Mouse (Mus musculus): ENCODE measurements around the gene Fam98c. TPM values are rescaled to one million over a fixed set of nuclear protein-coding genes. Genes with fewer than 3 reads are reported as not detected.
"Not testable (repeated sequence)": the region's sequence is repeated elsewhere in the genome, so short reads cannot be mapped to it uniquely, and the experiment has no call there.

Gene Fam98c
- polyA plus RNA-seq, 1 experiment from 2014 or later = 20.4 TPM

DNA sequence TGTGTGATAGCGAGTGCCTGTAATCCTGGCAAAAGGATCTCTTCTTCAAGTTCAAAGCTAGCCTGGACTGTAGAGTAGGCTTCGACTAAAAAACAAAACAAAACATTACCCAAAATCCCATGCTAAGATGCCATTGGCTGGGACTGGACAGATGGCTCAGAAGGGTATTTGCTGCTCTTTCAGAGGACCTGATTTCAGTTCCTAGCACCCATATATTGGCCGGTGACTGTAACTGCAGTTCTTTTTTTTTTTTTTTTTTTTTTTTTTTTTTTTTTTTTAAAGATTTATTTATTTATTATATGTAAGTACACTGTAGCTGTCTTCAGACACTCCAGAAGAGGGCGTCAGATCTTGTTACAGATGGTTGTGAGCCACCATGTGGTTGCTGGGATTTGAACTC, 16.8 kb downstream of the Fam98c start:
- not testable (repeated sequence) for H3K27me3 ChIP-seq (ENCODE audit: insufficient read depth, low read length); H3K4me2 ChIP-seq (replicated peaks; ENCODE audit: low read depth, low read length); H3K27ac ChIP-seq (ENCODE audit: low read length); H3K36me3 ChIP-seq (ENCODE audit: insufficient read depth, low read length); H3K4me3 ChIP-seq (ENCODE audit: low read length); H3K9me3 ChIP-seq (ENCODE audit: low read length); ATAC-seq (ENCODE audit: low FRiP score, low TSS enrichment); H3K9ac ChIP-seq (replicated peaks; ENCODE audit: low read length)
- peaks cover 10% of the 10 kb centered on the region; the same call in 1 of the 2 replicates for H3K4me1 ChIP-seq (ENCODE audit: insufficient read depth, low read length)
- WGBS = 94% methylated on average over 3 of the region's 4 CpGs

DNA sequence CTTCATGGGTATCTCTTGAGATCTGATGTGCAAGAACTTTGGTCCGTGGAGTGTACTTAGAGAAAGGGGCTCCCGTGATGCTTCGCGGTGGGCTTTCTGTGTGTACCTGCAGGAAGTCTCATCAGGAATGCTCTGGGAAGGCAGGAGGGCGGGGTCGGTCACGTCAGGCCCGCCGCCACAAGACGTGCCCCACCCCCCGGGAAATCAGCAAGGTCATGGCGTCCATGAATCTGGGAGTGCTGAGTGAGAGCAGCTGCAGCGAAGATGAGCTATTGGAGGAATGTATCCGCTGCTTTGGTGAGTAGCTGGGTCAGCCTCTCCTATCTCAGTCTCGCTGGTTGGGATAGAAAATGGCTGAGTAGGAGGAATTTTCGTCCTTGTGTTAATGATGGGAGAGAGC, 18.6 kb downstream of the Fam98c start:
- WGBS = 46% methylated on average over 16 of the region's 16 CpGs
- Histone ChIP-seq H3K4me3 (ENCODE audit: low read length) (no peak overlapping the region), H3K9ac (replicated peaks; ENCODE audit: low read length) (no peak overlapping the region), H3K27me3 (ENCODE audit: insufficient read depth, low read length) (no peaks in the 10 kb centered on the region; the same call in 1 of the 2 replicates), H3K9me3 (ENCODE audit: low read length) (no peaks in the 10 kb centered on the region), H3K4me1 (ENCODE audit: insufficient read depth, low read length) (peaks cover 11% of the 10 kb centered on the region; the same call in 1 of the 2 replicates), H3K27ac (ENCODE audit: low read length) (no peak overlapping the region), H3K36me3 (ENCODE audit: insufficient read depth, low read length) (no peaks in the 10 kb centered on the region), H3K4me2 (replicated peaks; ENCODE audit: low read depth, low read length) (no peak overlapping the region)
- ATAC-seq (ENCODE audit: low FRiP score, low TSS enrichment) = no peak

DNA sequence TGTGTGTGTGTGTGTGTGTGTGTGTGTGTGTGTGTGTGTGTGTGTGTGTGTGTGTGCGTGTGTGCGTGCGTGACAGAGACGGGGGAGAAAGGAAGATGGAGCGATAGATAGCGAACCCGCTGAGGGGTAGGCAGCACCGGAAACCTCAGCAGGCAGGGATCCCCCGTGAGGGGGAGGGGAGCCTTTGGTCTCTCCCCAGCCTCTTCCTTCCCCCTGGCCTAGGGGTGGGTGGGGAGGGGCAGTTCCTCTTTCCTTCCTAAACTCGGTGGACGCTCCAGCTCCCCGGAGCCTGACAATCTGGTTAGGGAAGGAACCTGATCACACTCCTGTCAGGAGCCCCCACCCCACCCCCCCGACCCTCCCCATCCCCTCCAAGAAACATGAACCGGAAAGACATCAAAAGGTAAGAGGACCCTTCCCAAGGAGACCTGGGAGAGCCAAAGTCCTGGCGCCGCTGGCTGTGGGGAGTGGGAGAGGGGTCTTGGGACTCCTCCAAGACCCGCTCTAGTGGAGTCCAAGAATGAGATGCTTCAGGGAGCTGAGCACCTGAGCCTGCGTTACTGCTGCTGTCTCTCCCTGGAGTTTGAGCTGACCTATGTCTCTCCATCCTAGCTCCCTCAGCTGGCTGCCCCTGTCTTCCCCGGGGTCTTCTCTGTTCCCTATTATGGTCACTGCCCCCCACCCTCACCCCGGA, 21.2 kb downstream of the Fam98c start, which contains the start of gene Rasgrp4:
Gene Rasgrp4 (plus strand): TSS at position 159 of the 694 bp plus-strand sequence.
- WGBS = under 1% methylated on average over 14 of the region's 20 CpGs
- H3K27ac ChIP-seq (ENCODE audit: low read length) = no peak within 1 kb of the TSS
- peak within 1 kb of the TSS; percentile 30 for H3K4me3 ChIP-seq (ENCODE audit: low read length)
- H3K9me3 ChIP-seq (ENCODE audit: low read length) = no peaks in the 10 kb centered on the region
- no peaks in the 10 kb centered on the region; the same call in 1 of the 2 replicates for H3K27me3 ChIP-seq (ENCODE audit: insufficient read depth, low read length)
- peak; percentile 69 for ATAC-seq (ENCODE audit: low FRiP score, low TSS enrichment)
- no peaks in the 10 kb centered on the region for H3K36me3 ChIP-seq (ENCODE audit: insufficient read depth, low read length)
- peak within 1 kb of the TSS; percentile 59 for H3K4me2 ChIP-seq (replicated peaks; ENCODE audit: low read depth, low read length)
- H3K9ac ChIP-seq (replicated peaks; ENCODE audit: low read length) = peak within 1 kb of the TSS; percentile 51; the same call in 1 of the 2 replicates
- H3K4me1 ChIP-seq (ENCODE audit: insufficient read depth, low read length) = peaks cover 11% of the 10 kb centered on the region; the same call in 1 of the 2 replicates

DNA sequence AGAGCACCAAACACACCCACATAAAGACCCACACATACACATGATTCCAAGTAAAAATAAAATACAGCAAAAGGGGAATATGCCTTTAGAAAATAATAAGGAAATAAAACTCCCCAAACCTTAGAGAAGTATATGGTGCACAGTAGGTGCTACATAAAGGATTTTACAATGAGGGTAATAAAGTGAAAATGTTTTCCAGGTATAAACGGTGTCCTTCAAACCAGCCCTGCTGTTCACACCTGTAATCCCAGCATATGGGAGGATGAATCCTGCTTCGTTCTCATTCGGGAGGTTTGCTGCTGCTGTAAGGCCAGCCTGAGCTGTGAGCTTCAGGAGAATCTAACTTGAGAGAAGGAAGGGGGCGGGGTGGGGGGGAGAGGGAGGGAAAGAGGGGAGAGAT, 21.8 kb downstream of the Fam98c start:
- Histone ChIP-seq H3K27me3 (ENCODE audit: insufficient read depth, low read length) (no peaks in the 10 kb centered on the region; the same call in 1 of the 2 replicates), H3K4me2 (replicated peaks; ENCODE audit: low read depth, low read length) (peak overlapping the region; percentile 59), H3K9me3 (ENCODE audit: low read length) (no peaks in the 10 kb centered on the region), H3K4me3 (ENCODE audit: low read length) (peak overlapping the region; percentile 30), H3K9ac (replicated peaks; ENCODE audit: low read length) (0 out of 2 replicates have a peak overlapping the region, but pooled peaks have one; percentile 22), H3K4me1 (ENCODE audit: insufficient read depth, low read length) (peaks cover 11% of the 10 kb centered on the region; the same call in 1 of the 2 replicates), H3K36me3 (ENCODE audit: insufficient read depth, low read length) (no peaks in the 10 kb centered on the region), H3K27ac (ENCODE audit: low read length) (no peak overlapping the region)
- WGBS = 0% methylated on average over 3 of the region's 4 CpGs
- ATAC-seq (ENCODE audit: low FRiP score, low TSS enrichment) = no peak

DNA sequence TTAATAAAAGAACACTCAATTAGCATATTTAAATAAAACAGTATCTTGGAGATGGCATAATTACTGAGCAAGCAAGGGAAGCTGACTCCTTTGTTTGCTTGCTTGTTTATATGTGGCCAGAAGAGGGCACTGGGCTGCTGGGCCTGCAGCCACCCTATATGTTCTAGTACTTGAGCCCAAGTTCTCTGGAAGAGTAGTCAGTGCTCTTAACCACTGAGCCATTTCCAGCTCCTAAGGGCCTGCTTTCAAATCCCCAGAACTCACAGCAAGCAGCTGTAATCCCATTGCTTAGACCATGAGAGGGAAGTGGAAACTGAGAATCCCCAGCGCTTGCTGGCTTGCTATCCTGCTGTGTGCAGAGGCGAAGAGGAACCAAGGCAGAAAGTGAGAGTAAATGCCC, 27.3 kb downstream of the Fam98c start:
- Histone ChIP-seq H3K9me3 (ENCODE audit: low read length) (no peaks in the 10 kb centered on the region), H3K4me1 (ENCODE audit: insufficient read depth, low read length) (peaks cover 10% of the 10 kb centered on the region), H3K4me3 (ENCODE audit: low read length) (no peak overlapping the region), H3K4me2 (replicated peaks; ENCODE audit: low read depth, low read length) (no peak overlapping the region), H3K36me3 (ENCODE audit: insufficient read depth, low read length) (no peaks in the 10 kb centered on the region), H3K9ac (replicated peaks; ENCODE audit: low read length) (no peak overlapping the region), H3K27ac (ENCODE audit: low read length) (no peak overlapping the region), H3K27me3 (ENCODE audit: insufficient read depth, low read length) (no peaks in the 10 kb centered on the region)
- no peak for ATAC-seq (ENCODE audit: low FRiP score, low TSS enrichment)
- 81% methylated on average over 2 of the region's 2 CpGs for WGBS

DNA sequence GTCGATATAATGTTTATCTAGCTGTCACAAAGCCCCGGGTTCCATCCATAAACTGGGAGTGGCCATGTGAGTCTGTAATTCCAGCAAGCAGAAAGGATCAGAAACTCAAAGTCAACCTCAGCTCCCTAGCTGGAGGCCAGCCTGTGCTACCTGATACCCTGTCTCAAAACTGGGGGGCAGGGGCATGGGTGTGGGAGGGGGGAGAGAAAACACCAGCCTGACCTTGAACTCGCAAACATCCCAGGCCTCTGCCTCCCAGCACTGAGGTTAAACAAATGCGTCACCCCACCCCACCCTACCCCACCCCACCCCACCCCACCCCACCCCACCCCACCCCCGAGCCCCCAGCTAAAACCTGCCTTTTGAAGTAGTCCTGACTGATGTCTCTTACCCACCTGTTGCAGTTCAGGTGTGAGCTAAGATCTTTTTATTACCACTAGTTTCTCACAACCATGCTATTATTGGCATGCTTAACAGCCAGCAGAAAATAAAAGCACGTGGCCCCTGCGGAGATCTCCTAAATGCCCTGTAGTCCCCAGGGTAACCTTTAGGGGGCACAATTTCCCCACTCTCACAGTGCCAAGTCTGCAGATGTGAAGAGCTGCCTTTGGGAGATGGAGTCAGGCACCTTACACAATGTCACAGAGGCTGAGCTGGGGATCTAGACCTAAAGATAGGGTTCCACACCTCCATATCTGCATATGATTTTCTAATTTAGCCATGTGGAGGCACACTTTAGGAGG, 29.7 kb downstream of the Fam98c start:
- no peaks in the 10 kb centered on the region for H3K9me3 ChIP-seq (ENCODE audit: low read length)
- ATAC-seq (ENCODE audit: low FRiP score, low TSS enrichment) = no peak
- no peaks in the 10 kb centered on the region for H3K36me3 ChIP-seq (ENCODE audit: insufficient read depth, low read length)
- H3K27me3 ChIP-seq (ENCODE audit: insufficient read depth, low read length) = no peaks in the 10 kb centered on the region
- WGBS = 13% methylated on average over 7 of the region's 7 CpGs
- H3K4me3 ChIP-seq (ENCODE audit: low read length) = no peak overlapping the region
- H3K4me2 ChIP-seq (replicated peaks; ENCODE audit: low read depth, low read length) = no peak overlapping the region
- peaks cover 10% of the 10 kb centered on the region for H3K4me1 ChIP-seq (ENCODE audit: insufficient read depth, low read length)
- no peak overlapping the region for H3K9ac ChIP-seq (replicated peaks; ENCODE audit: low read length)
- no peak overlapping the region for H3K27ac ChIP-seq (ENCODE audit: low read length)

DNA sequence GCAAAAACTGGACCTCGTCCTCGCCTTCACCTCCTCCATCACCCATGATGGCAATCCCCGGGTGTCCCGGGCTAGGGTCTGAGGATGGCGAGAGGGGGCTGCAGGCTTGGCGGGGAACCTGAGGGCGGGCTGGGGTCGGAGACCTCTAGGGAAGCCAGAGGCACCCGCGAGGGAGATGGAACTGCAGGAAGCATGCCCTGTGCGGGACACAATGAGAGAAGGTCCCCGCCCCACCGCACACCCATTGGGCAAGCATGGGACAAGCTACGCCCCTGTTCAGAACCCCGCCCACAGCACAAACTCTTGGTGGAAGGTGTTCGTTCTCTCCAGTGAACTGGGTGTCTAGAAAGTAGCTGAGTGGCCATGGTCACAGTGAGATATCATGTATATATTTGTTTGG, 31.1 kb downstream of the Fam98c start, which contains the start of gene Ryr1:
Gene Ryr1 (minus strand): TSS at position 210 of the 400 bp plus-strand sequence.
- peak within 1 kb of the TSS; percentile 61 for H3K9ac ChIP-seq (replicated peaks; ENCODE audit: low read length)
- peaks cover 10% of the 10 kb centered on the region for H3K4me1 ChIP-seq (ENCODE audit: insufficient read depth, low read length)
- peak; percentile 92 for ATAC-seq (ENCODE audit: low FRiP score, low TSS enrichment)
- under 1% methylated on average over 16 of the region's 16 CpGs for WGBS
- peak within 1 kb of the TSS; percentile 51 for H3K4me3 ChIP-seq (ENCODE audit: low read length)
- H3K4me2 ChIP-seq (replicated peaks; ENCODE audit: low read depth, low read length) = peak within 1 kb of the TSS; percentile 88
- no peaks in the 10 kb centered on the region for H3K36me3 ChIP-seq (ENCODE audit: insufficient read depth, low read length)
- H3K27ac ChIP-seq (ENCODE audit: low read length) = no peak within 1 kb of the TSS
- H3K27me3 ChIP-seq (ENCODE audit: insufficient read depth, low read length) = no peaks in the 10 kb centered on the region
- no peaks in the 10 kb centered on the region for H3K9me3 ChIP-seq (ENCODE audit: low read length)

DNA sequence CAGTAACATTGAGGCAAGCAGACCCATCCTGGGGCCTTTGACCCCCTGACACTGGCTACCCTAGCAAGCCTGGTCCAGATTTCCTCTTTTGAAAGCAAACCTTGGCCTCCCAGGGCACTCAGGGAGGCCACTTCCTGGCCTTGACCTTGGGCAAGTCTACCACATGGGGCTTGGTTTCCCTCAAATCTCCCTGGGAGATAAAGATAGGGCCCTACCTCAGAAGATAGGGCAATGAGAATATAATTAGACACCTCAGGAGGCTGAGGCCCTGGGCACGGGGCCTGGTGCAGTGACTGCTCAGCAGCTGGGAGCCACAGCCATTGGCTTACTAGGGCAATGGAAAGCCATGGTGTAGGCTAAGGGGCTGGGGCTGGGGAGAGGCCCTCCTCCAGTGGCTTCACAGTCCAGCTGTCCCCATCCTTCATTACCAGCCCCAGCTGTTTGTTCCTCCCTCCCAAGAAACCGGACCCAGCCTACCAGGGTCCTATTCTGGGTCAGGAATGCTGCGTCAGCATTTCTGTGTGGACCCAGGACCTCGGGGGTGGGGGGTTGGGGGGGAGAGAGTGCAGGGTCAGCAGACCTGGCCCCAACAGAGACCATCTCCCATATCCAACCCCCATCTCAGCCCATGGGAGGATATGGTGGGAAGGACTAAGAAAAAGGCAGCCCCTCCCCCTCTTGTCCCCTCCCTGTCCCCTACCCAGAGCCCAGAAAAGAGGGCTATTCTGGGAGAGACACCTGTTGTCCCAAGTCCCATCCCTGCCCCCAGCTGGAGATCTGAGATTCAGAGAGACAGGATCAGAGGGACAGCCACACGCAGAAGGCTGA, 32.3 kb downstream of the Fam98c start:
- Histone ChIP-seq H3K9me3 (ENCODE audit: low read length) (no peaks in the 10 kb centered on the region), H3K36me3 (ENCODE audit: insufficient read depth, low read length) (no peaks in the 10 kb centered on the region), H3K4me1 (ENCODE audit: insufficient read depth, low read length) (peaks cover 10% of the 10 kb centered on the region), H3K4me2 (replicated peaks; ENCODE audit: low read depth, low read length) (0 out of 2 replicates have a peak overlapping the region, but pooled peaks have one; percentile 88), H3K4me3 (ENCODE audit: low read length) (no peak overlapping the region), H3K27me3 (ENCODE audit: insufficient read depth, low read length) (no peaks in the 10 kb centered on the region), H3K9ac (replicated peaks; ENCODE audit: low read length) (no peak overlapping the region), H3K27ac (ENCODE audit: low read length) (no peak overlapping the region)
- ATAC-seq (ENCODE audit: low FRiP score, low TSS enrichment) = peak; percentile 25; the same call in 1 of the 2 replicates
- 38% methylated on average over 5 of the region's 5 CpGs for WGBS

DNA sequence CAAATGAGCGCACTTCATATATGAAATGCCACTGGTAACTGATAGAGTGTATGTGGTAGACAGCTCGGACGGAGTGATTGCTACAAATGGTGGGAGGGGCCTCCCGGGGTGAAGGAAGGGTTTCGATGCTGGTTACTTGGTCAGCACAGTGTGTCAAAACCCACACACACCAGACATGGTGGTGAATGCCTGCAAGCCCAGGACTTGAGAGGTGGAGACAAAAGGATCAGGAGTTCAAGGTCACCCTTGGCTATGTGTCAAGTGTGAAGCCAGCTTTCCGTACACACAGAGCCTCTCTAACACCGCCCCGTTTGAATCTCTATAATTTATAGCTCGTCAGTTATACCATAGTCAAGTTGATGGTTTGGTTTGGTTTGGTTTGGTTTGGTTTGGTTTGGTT, 33.2 kb downstream of the Fam98c start:
- Histone ChIP-seq H3K36me3 (ENCODE audit: insufficient read depth, low read length) (no peaks in the 10 kb centered on the region), H3K4me1 (ENCODE audit: insufficient read depth, low read length) (peaks cover 10% of the 10 kb centered on the region), H3K27me3 (ENCODE audit: insufficient read depth, low read length) (no peaks in the 10 kb centered on the region), H3K9me3 (ENCODE audit: low read length) (no peaks in the 10 kb centered on the region), H3K4me3 (ENCODE audit: low read length) (no peak overlapping the region), H3K9ac (replicated peaks; ENCODE audit: low read length) (no peak overlapping the region), H3K4me2 (replicated peaks; ENCODE audit: low read depth, low read length) (no peak overlapping the region), H3K27ac (ENCODE audit: low read length) (no peak overlapping the region)
- 89% methylated on average over 9 of the region's 9 CpGs for WGBS
- ATAC-seq (ENCODE audit: low FRiP score, low TSS enrichment) = no peak
